Mouse (Mus musculus): ENCODE measurements around the gene Cyp2b23. TPM values are rescaled to one million over a fixed set of nuclear protein-coding genes. Genes with fewer than 3 reads are reported as not detected.

The Cyp2b23 gene
- polyA plus RNA-seq, 1 experiment from 2014 or later, result not detected

Other genes with a start within 250 kb of the Cyp2b23 start
- gene Nlrp9a, start 151.4 kb downstream of the Cyp2b23 start, polyA plus RNA-seq (2014; fragmentation: Nextera tagmentation; extraction: Ambion mirVana), result not detected in 2 replicates
- gene Vmn1r185, start 68.0 kb downstream of the Cyp2b23 start, polyA plus RNA-seq (2014; fragmentation: Nextera tagmentation; extraction: Ambion mirVana), result not detected in 2 replicates
- gene Cyp2b19, start 70.7 kb upstream of the Cyp2b23 start, polyA plus RNA-seq (2014; fragmentation: Nextera tagmentation; extraction: Ambion mirVana), result 0.78 and 1.0 TPM in 2 replicates
- gene Cyp2g1, start 122.5 kb upstream of the Cyp2b23 start, polyA plus RNA-seq (2014; fragmentation: Nextera tagmentation; extraction: Ambion mirVana), result 0.11 TPM in 1 of 2 replicates, not detected in the other
- 0.92 and 1.3 TPM in 2 replicates for gene Cyp2a5, start 148.9 kb upstream of the Cyp2b23 start, polyA plus RNA-seq (2014; fragmentation: Nextera tagmentation; extraction: Ambion mirVana)

Data from midbrain, embryonic 14.5 days (tissue).